Mouse (Mus musculus): ENCODE measurements at regions not wholly inside any gene's neighbourhood (a gene's known extent, or its start where the extent isn't known, plus 50 kb on each side); places are given as distances from the start of the nearest gene placed in this dataset.

GRCm38 (mm10) chr2:75062189-75062510 lies 236.5 kb downstream of the Mtx2 start:
- DNase-seq (ENCODE audit: low spot score) = no peak

GRCm38 (mm10) chr2:75064406-75065115 lies 239.0 kb downstream of the Mtx2 start:
- DNase-seq (ENCODE audit: low spot score) = no peak

GRCm38 (mm10) chr2:75065304-75065703 lies 239.7 kb downstream of the Mtx2 start:
- no peak for DNase-seq (ENCODE audit: low spot score)

- no peak for DNase-seq (ENCODE audit: low spot score)
These were observed 243.7 kb downstream of the Mtx2 start for GRCm38 (mm10) chr2:75069321-75069720.

GRCm38 (mm10) chr2:75072021-75072420 lies 246.4 kb downstream of the Mtx2 start:
- DNase-seq (ENCODE audit: low spot score) = no peak

GRCm38 (mm10) chr2:75072471-75072870 lies 246.9 kb downstream of the Mtx2 start:
- DNase-seq (ENCODE audit: low spot score) = no peak

- no peak for DNase-seq (ENCODE audit: low spot score)
These were observed 247.6 kb downstream of the Mtx2 start for GRCm38 (mm10) chr2:75073178-75073577.

GRCm38 (mm10) chr2:75087164-75087563 lies 261.6 kb downstream of the Mtx2 start:
- no peak for DNase-seq (ENCODE audit: low spot score)

- no peak for DNase-seq (ENCODE audit: low spot score)
These were observed 263.6 kb downstream of the Mtx2 start for GRCm38 (mm10) chr2:75089186-75089585.

- no peak for DNase-seq (ENCODE audit: low spot score)
These were observed 264.0 kb downstream of the Mtx2 start for GRCm38 (mm10) chr2:75089616-75090015.

GRCm38 (mm10) chr2:75090439-75090838 lies 264.8 kb downstream of the Mtx2 start:
- DNase-seq (ENCODE audit: low spot score) = no peak

GRCm38 (mm10) chr2:75101501-75101900 lies 275.9 kb downstream of the Mtx2 start:
- DNase-seq (ENCODE audit: low spot score) = no peak

- no peak for DNase-seq (ENCODE audit: low spot score)
These were observed 287.1 kb downstream of the Mtx2 start for GRCm38 (mm10) chr2:75112751-75113150.

GRCm38 (mm10) chr2:75114375-75114774 lies 288.8 kb downstream of the Mtx2 start:
- no peak for DNase-seq (ENCODE audit: low spot score)

GRCm38 (mm10) chr2:75118348-75118926 lies 292.8 kb downstream of the Mtx2 start:
- no peak for DNase-seq (ENCODE audit: low spot score)

GRCm38 (mm10) chr2:75119599-75119998 lies 294.0 kb downstream of the Mtx2 start:
- no peak for DNase-seq (ENCODE audit: low spot score)

- DNase-seq (ENCODE audit: low spot score) = no peak
These were observed 307.9 kb downstream of the Mtx2 start for GRCm38 (mm10) chr2:75133298-75134080.

GRCm38 (mm10) chr2:75136618-75137017 lies 311.0 kb downstream of the Mtx2 start:
- DNase-seq (ENCODE audit: low spot score) = no peak

GRCm38 (mm10) chr2:75137133-75137982 lies 311.8 kb downstream of the Mtx2 start:
- DNase-seq (ENCODE audit: low spot score) = no peak

- no peak for DNase-seq (ENCODE audit: low spot score)
These were observed 312.6 kb downstream of the Mtx2 start for GRCm38 (mm10) chr2:75137983-75138745.

GRCm38 (mm10) chr2:75138746-75139060 lies 313.1 kb downstream of the Mtx2 start:
- no peak for DNase-seq (ENCODE audit: low spot score)

- no peak for DNase-seq (ENCODE audit: low spot score)
These were observed 313.9 kb downstream of the Mtx2 start for GRCm38 (mm10) chr2:75139544-75139943.
